Mouse (Mus musculus) embryonic stem cell, embryonic (primary cell): ENCODE data around the gene Bri3bp.

ENCODE experiments used
- CTCF ChIA-PET, 4 experiments: fragments of 300-600 bp in 2 of 4; fragments of 350-600 bp in 2 of 4; sonication (Branson Sonifier 250); formaldehyde crosslinking; loops; one replicate each; lab custom pipeline; 2022; ENCODE audit warnings: inconsistent platforms in 2 of 4; lab: Charles Lee
- POLR2A ChIA-PET, 4 experiments: fragments of 300-600 bp in 2 of 4; fragments of 350-600 bp in 2 of 4; sonication (Branson Sonifier 250); formaldehyde crosslinking; loops; one replicate each; lab custom pipeline; 2022; ENCODE audit warnings: antibody characterized with exemption in 4 of 4, inconsistent platforms in 1 of 4; lab: Charles Lee

The Bri3bp gene

GRCm38 (mm10) chr5:125405546-125406248 is 35.7 kb upstream of the Bri3bp start:
- CTCF ChIA-PET = interaction anchor here (0.5 to 1.3 kb wide), 6 partner anchors 14 to 293 kb away, joined by 3 to 6 read pairs (median 4); no protein-coding TSS in a partner anchor
- POLR2A ChIA-PET = interaction anchor here (0.7 to 5.0 kb wide), 41 partner anchors 10 to 119 kb away, joined by 3 to 295 read pairs (median 6); partner anchors contain the start of genes Gm10382 (in 4 of the 4), Ubc (in 4 of the 4), Dhx37 (in 2 of the 4) and Aacs (in 1 of the 4)

GRCm38 (mm10) chr5:125406322-125407016 is 34.9 kb upstream of the Bri3bp start:
- CTCF ChIA-PET = interaction anchor here in 3 of 4 experiments (0.5 to 1.3 kb wide), 5 partner anchors 15 to 273 kb away, joined by 3 to 6 read pairs (median 3); no protein-coding TSS in a partner anchor

GRCm38 (mm10) chr5:125407020-125407830 is 34.1 kb upstream of the Bri3bp start:
- CTCF ChIA-PET = interaction anchor here in 1 of 4 experiments (0.6 kb wide), 1 partner anchor 35 kb away, joined by 3 read pairs; no protein-coding TSS in a partner anchor
- POLR2A ChIA-PET = interaction anchor here (0.8 to 5.0 kb wide), 18 partner anchors 13 to 76 kb away, joined by 3 to 295 read pairs (median 21); partner anchors contain the start of genes Gm10382 (in 3 of the 4), Ubc (in 3 of the 4), Bri3bp (in 2 of the 4) and Dhx37 (in 2 of the 4)

More at GRCm38 (mm10) chr5:125406322-125407016, 34.9 kb upstream of the Bri3bp start:
- POLR2A ChIA-PET = interaction anchor here (0.7 to 5.0 kb wide), 33 partner anchors 9 to 117 kb away, joined by 3 to 295 read pairs (median 6); partner anchors contain the start of genes Gm10382 (in 4 of the 4), Ubc (in 4 of the 4), Dhx37 (in 2 of the 4) and Bri3bp (in 1 of the 4)

GRCm38 (mm10) chr5:125407910-125408575 is 33.3 kb upstream of the Bri3bp start:
- CTCF ChIA-PET = interaction anchor here in 2 of 4 experiments (0.6 to 1.8 kb wide), 4 partner anchors 13 to 101 kb away, joined by 3 to 5 read pairs (median 3); no protein-coding TSS in a partner anchor
- POLR2A ChIA-PET = interaction anchor here in 3 of 4 experiments (0.6 to 11.7 kb wide), 21 partner anchors 9 to 223 kb away, joined by 3 to 295 read pairs (median 9); partner anchors contain the start of genes Bri3bp (in 2 of the 3), Gm10382 (in 2 of the 3), Ubc (in 2 of the 3) and Dhx37 (in 1 of the 3)

GRCm38 (mm10) chr5:125408842-125409241 is 32.5 kb upstream of the Bri3bp start:
- POLR2A ChIA-PET = interaction anchor here in 3 of 4 experiments (0.6 to 11.7 kb wide), 20 partner anchors 10 to 224 kb away, joined by 3 to 155 read pairs (median 6); partner anchors contain the start of genes Ubc (in 3 of the 3), Dhx37 (in 2 of the 3), Gm10382 (in 2 of the 3) and Bri3bp (in 1 of the 3)
- CTCF ChIA-PET = interaction anchor here in 3 of 4 experiments (0.6 to 1.8 kb wide), 7 partner anchors 13 to 138 kb away, joined by 3 to 5 read pairs (median 3); no protein-coding TSS in a partner anchor

- POLR2A ChIA-PET = interaction anchor here (0.6 to 11.7 kb wide), 19 partner anchors 11 to 193 kb away, joined by 3 to 155 read pairs (median 6); partner anchors contain the start of genes Ubc (in 3 of the 4), Bri3bp (in 2 of the 4), Dhx37 (in 2 of the 4) and Gm10382 (in 2 of the 4)
- CTCF ChIA-PET = interaction anchor here in 3 of 4 experiments (0.6 to 1.8 kb wide), 6 partner anchors 41 to 139 kb away, joined by 3 to 5 read pairs (median 4); no protein-coding TSS in a partner anchor
These were observed 31.8 kb upstream of the Bri3bp start for GRCm38 (mm10) chr5:125409348-125410090.

GRCm38 (mm10) chr5:125411972-125412530 is 29.3 kb upstream of the Bri3bp start:
- POLR2A ChIA-PET = interaction anchor here in 3 of 4 experiments (0.6 to 11.7 kb wide), 32 partner anchors 9 to 1150 kb away, joined by 3 to 155 read pairs (median 4); partner anchors contain the start of genes Ubc (in 3 of the 3), Gm10382 (in 2 of the 3), Bri3bp (in 1 of the 3) and Dhx37 (in 1 of the 3)
- CTCF ChIA-PET = interaction anchor here (0.6 to 2.7 kb wide), 43 partner anchors 8 to 925 kb away, joined by 3 to 20 read pairs (median 4); partner anchors contain the start of genes Bri3bp (in 3 of the 4) and Dhx37 (in 1 of the 4)

- CTCF ChIA-PET = interaction anchor here (0.6 to 2.7 kb wide), 28 partner anchors 8 to 925 kb away, joined by 3 to 19 read pairs (median 4); partner anchors contain the start of genes Bri3bp (in 2 of the 4) and Dhx37 (in 1 of the 4)
- POLR2A ChIA-PET = interaction anchor here in 3 of 4 experiments (0.7 to 11.7 kb wide), 25 partner anchors 8 to 172 kb away, joined by 3 to 155 read pairs (median 5); partner anchors contain the start of genes Ubc (in 3 of the 3), Gm10382 (in 2 of the 3), Bri3bp (in 1 of the 3) and Dhx37 (in 1 of the 3)
These were observed 28.8 kb upstream of the Bri3bp start for GRCm38 (mm10) chr5:125412536-125412935.

GRCm38 (mm10) chr5:125413763-125414162 is 27.6 kb upstream of the Bri3bp start:
- POLR2A ChIA-PET = interaction anchor here in 3 of 4 experiments (0.8 to 11.7 kb wide), 10 partner anchors 8 to 84 kb away, joined by 3 to 155 read pairs (median 16); partner anchors contain the start of genes Bri3bp (in 1 of the 3), Dhx37 (in 1 of the 3), Gm10382 (in 1 of the 3) and Ubc (in 1 of the 3)

GRCm38 (mm10) chr5:125416183-125416582 is 25.2 kb upstream of the Bri3bp start:
- ChIA-PET POLR2A (interaction anchor here in 3 of 4 experiments (0.5 to 11.7 kb wide), 7 partner anchors 10 to 109 kb away, joined by 3 to 155 read pairs (median 4); partner anchors contain the start of genes Bri3bp (in 1 of the 3), Dhx37 (in 1 of the 3) and Gm10382 (in 1 of the 3)), CTCF (interaction anchor here in 1 of 4 experiments (1.1 kb wide), 1 partner anchor 10 kb away, joined by 4 read pairs; no protein-coding TSS in a partner anchor)

More at GRCm38 (mm10) chr5:125413763-125414162, 27.6 kb upstream of the Bri3bp start:
- CTCF ChIA-PET = interaction anchor here in 2 of 4 experiments (0.6 kb wide), 2 partner anchors 75 to 235 kb away, joined by 3 to 5 read pairs; partner anchors contain the start of gene Ncor2 (in 1 of the 2)

GRCm38 (mm10) chr5:125418636-125419035 is 22.7 kb upstream of the Bri3bp start:
- ChIA-PET POLR2A (interaction anchor here in 3 of 4 experiments (0.7 to 11.7 kb wide), 17 partner anchors 8 to 36 kb away, joined by 3 to 155 read pairs (median 4); partner anchors contain the start of genes Bri3bp (in 2 of the 3) and Dhx37 (in 2 of the 3)), CTCF (interaction anchor here in 3 of 4 experiments (0.5 to 1.1 kb wide), 5 partner anchors 90 to 108 kb away, joined by 3 read pairs; no protein-coding TSS in a partner anchor)

- ChIA-PET POLR2A (interaction anchor here in 3 of 4 experiments (0.7 to 11.7 kb wide), 16 partner anchors 7 to 34 kb away, joined by 3 to 155 read pairs (median 4); partner anchors contain the start of genes Bri3bp (in 2 of the 3) and Dhx37 (in 2 of the 3)), CTCF (interaction anchor here in 1 of 4 experiments (0.7 to 1.1 kb wide), 2 partner anchors 106 to 108 kb away, joined by 3 read pairs; no protein-coding TSS in a partner anchor)
These were observed 22.2 kb upstream of the Bri3bp start for GRCm38 (mm10) chr5:125419124-125419523.

GRCm38 (mm10) chr5:125425698-125426276 is 15.6 kb upstream of the Bri3bp start:
- POLR2A ChIA-PET = interaction anchor here in 3 of 4 experiments (0.7 to 11.7 kb wide), 47 partner anchors 7 to 260 kb away, joined by 3 to 227 read pairs (median 4); partner anchors contain the start of genes Bri3bp (in 3 of the 3) and Ubc (in 2 of the 3)
- CTCF ChIA-PET = interaction anchor here (0.5 to 3.1 kb wide), 13 partner anchors 10 to 173 kb away, joined by 3 to 18 read pairs (median 4); no protein-coding TSS in a partner anchor
